Mouse (Mus musculus): ENCODE measurements around the gene Smurf1. TPM values are rescaled to one million over a fixed set of nuclear protein-coding genes. Genes with fewer than 3 reads are reported as not detected.

The Smurf1 gene
- total and polyA plus RNA-seq, 2 experiments from 2014 or later = 22.6 to 58.1 TPM

DNA sequence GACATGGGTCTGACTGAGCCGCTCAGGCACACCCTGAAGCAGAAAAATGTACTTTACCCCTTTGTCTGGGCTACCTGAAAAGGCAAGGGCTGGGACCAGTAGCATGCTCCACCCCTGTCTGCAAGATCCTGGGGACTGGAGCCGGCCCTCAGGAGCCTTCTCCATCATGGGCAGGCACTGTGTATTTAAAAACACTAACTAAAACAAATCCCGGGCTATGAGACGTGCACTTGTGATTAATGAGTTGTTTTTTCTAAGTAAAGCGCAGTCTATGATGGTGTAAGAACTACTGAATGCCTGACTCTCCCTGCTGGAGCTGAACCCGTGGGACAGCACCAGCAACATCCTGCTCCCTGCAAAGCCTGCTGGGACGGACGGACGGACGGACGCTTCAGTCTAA lies 17.2 kb downstream of the Smurf1 start:
- Histone ChIP-seq H3K4me3 (ENCODE audit: low read length) (no peak overlapping the region), H3K9ac (replicated peaks; ENCODE audit: low read length) (no peak overlapping the region), H3K9me3 (ENCODE audit: low read length) (no peaks in the 10 kb centered on the region), H3K4me2 (ENCODE audit: low read depth, low read length) (no peak overlapping the region), H3K27me3 (ENCODE audit: insufficient read depth, low read length) (no peaks in the 10 kb centered on the region), H3K27ac (no peak overlapping the region), H3K4me1 (ENCODE audit: insufficient read depth, low read length) (peaks cover 24% of the 10 kb centered on the region), H3K36me3 (ENCODE audit: insufficient read depth, low read length) (no peaks in the 10 kb centered on the region)
- ATAC-seq = no peak
- no peak for DNase-seq (ENCODE audit: low spot score)
- no peak for TF ChIP-seq CTCF (IDR thresholded peaks at IDR 0.05; ENCODE audit: low read depth)
- 70% methylated on average over 11 of the region's 11 CpGs for WGBS

DNA sequence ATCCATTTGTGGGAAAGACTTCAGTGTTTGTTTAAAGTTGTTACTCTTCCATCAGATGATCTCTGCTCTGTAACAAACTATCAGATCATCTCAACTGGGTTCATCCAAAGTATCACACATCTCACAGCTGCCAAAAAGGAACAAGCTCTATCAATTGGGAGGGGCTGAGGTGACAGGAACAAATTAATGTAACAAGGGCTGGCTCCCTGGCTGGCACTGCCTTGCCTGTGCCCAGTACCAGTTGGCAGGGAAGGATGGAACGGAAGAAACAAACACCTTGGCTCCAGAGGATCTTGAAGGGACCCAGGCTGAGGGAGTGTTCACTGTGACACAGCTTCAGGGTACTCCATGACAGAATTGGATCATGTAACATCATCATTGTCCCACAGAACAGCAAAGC lies 17.6 kb downstream of the Smurf1 start:
- Histone ChIP-seq H3K27ac (no peak overlapping the region), H3K4me2 (ENCODE audit: low read depth, low read length) (no peak overlapping the region), H3K36me3 (ENCODE audit: insufficient read depth, low read length) (no peaks in the 10 kb centered on the region), H3K4me1 (ENCODE audit: insufficient read depth, low read length) (peaks cover 22% of the 10 kb centered on the region), H3K9me3 (ENCODE audit: low read length) (no peaks in the 10 kb centered on the region), H3K9ac (replicated peaks; ENCODE audit: low read length) (no peak overlapping the region), H3K27me3 (ENCODE audit: insufficient read depth, low read length) (no peaks in the 10 kb centered on the region), H3K4me3 (ENCODE audit: low read length) (no peak overlapping the region)
- DNase-seq (ENCODE audit: low spot score) (no peak), ATAC-seq (no peak)
- TF ChIP-seq CTCF (IDR thresholded peaks at IDR 0.05; ENCODE audit: low read depth) = no peak
- WGBS = 57% methylated on average over 1 of the region's 1 CpGs

DNA sequence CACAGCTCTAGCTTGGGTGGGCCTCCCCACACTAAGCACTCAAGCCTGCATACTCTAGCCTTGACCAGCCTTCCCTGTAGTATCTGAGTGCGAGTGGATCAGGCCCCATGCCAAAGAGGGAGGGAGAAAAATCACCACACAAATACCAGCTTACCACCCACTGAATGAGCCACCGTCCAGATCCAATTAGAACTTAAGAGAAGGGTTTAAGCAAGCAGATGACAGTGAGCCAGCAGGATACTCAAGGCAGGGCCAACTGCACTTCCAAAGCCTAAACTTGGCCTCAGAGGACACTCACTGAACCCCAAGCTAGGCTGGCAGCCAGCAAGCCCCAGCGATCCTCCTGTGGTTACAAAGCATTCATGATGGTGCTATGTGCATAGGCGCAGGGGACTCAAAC lies 19.6 kb downstream of the Smurf1 start:
- Histone ChIP-seq H3K27me3 (ENCODE audit: insufficient read depth, low read length) (no peaks in the 10 kb centered on the region), H3K4me1 (ENCODE audit: insufficient read depth, low read length) (peaks cover 16% of the 10 kb centered on the region), H3K4me2 (ENCODE audit: low read depth, low read length) (no peak overlapping the region), H3K36me3 (ENCODE audit: insufficient read depth, low read length) (no peaks in the 10 kb centered on the region), H3K27ac (no peak overlapping the region), H3K9ac (replicated peaks; ENCODE audit: low read length) (no peak overlapping the region), H3K9me3 (ENCODE audit: low read length) (no peaks in the 10 kb centered on the region), H3K4me3 (ENCODE audit: low read length) (no peak overlapping the region)
- 42% methylated on average over 4 of the region's 4 CpGs for WGBS
- ATAC-seq = peak; percentile 54; the same call in 1 of the 2 replicates
- TF ChIP-seq CTCF (IDR thresholded peaks at IDR 0.05; ENCODE audit: low read depth) = no peak
- DNase-seq (ENCODE audit: low spot score) = peak; percentile 62

GRCm38 (mm10) chr5:144944932-144945331 lies 20.7 kb downstream of the Smurf1 start:
- no peak overlapping the region for H3K27ac ChIP-seq
- WGBS = 91% methylated on average over 7 of the region's 7 CpGs
- no peaks in the 10 kb centered on the region for H3K27me3 ChIP-seq (ENCODE audit: insufficient read depth, low read length)
- ATAC-seq (no peak), DNase-seq (ENCODE audit: low spot score) (no peak)
- peaks cover 16% of the 10 kb centered on the region for H3K4me1 ChIP-seq (ENCODE audit: insufficient read depth, low read length)
- no peak overlapping the region for H3K9ac ChIP-seq (replicated peaks; ENCODE audit: low read length)
- no peak overlapping the region for H3K4me3 ChIP-seq (ENCODE audit: low read length)
- H3K4me2 ChIP-seq (ENCODE audit: low read depth, low read length) = no peak overlapping the region
- no peaks in the 10 kb centered on the region for H3K9me3 ChIP-seq (ENCODE audit: low read length)
- TF ChIP-seq CTCF (IDR thresholded peaks at IDR 0.05; ENCODE audit: low read depth) = no peak
- no peaks in the 10 kb centered on the region for H3K36me3 ChIP-seq (ENCODE audit: insufficient read depth, low read length)

DNA sequence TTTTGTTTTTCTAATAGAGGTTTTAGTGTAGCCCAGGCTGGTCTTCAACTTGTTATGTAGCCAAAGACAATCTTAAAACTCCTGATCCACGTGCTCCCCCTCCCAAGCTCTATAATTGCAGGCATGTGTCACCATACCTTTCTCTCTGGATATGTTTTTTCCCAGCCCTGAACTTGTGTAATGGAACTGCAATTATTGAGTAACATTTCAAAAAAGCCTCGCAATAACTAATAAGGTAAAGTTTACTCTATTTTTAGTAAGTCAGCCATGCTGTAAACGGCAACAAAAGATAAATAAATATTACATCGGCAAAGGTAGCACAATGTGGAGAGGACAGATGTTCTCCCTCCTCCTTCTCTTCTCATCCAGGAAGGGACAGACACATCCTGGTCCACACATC lies 21.3 kb downstream of the Smurf1 start:
- ATAC-seq = no peak
- DNase-seq (ENCODE audit: low spot score) = no peak
- Histone ChIP-seq H3K4me2 (ENCODE audit: low read depth, low read length) (no peak overlapping the region), H3K4me3 (ENCODE audit: low read length) (no peak overlapping the region), H3K36me3 (ENCODE audit: insufficient read depth, low read length) (no peaks in the 10 kb centered on the region), H3K9ac (replicated peaks; ENCODE audit: low read length) (no peak overlapping the region), H3K27me3 (ENCODE audit: insufficient read depth, low read length) (no peaks in the 10 kb centered on the region), H3K9me3 (ENCODE audit: low read length) (no peaks in the 10 kb centered on the region), H3K4me1 (ENCODE audit: insufficient read depth, low read length) (peaks cover 16% of the 10 kb centered on the region), H3K27ac (no peak overlapping the region)
- 79% methylated on average over 4 of the region's 4 CpGs for WGBS
- TF ChIP-seq CTCF (IDR thresholded peaks at IDR 0.05; ENCODE audit: low read depth) = no peak

GRCm38 (mm10) chr5:144943346-144943745 lies 22.3 kb downstream of the Smurf1 start:
- no peaks in the 10 kb centered on the region for H3K27me3 ChIP-seq (ENCODE audit: insufficient read depth, low read length)

DNA sequence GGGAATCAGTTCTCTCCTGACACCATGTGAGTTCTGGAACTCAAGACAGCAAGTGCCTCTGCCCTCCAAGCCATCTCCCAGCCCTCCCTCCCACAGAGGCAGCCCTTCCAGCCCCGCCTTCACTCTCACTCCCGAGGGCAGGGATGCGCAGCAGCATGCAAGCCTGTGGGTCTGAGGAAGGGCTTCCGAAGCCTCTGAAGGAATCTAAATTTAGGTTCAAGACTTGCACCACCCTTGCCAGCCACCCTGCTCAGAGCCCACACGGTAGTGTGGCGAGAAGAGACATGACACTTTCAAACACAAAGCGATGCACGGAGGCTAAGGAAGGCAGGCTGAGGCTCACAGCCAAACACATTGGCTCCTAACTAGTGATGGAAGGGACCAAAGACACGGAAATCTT lies 23.2 kb downstream of the Smurf1 start:
- peaks cover 10% of the 10 kb centered on the region for H3K4me1 ChIP-seq (ENCODE audit: insufficient read depth, low read length)
- 62% methylated on average over 9 of the region's 9 CpGs for WGBS

More at GRCm38 (mm10) chr5:144943346-144943745, 22.3 kb downstream of the Smurf1 start:
- Histone ChIP-seq H3K9me3 (ENCODE audit: low read length) (no peaks in the 10 kb centered on the region), H3K9ac (replicated peaks; ENCODE audit: low read length) (no peak overlapping the region), H3K27ac (no peak overlapping the region), H3K4me1 (ENCODE audit: insufficient read depth, low read length) (peaks cover 10% of the 10 kb centered on the region), H3K36me3 (ENCODE audit: insufficient read depth, low read length) (no peaks in the 10 kb centered on the region), H3K4me3 (ENCODE audit: low read length) (no peak overlapping the region), H3K4me2 (ENCODE audit: low read depth, low read length) (no peak overlapping the region)
- TF ChIP-seq CTCF (IDR thresholded peaks at IDR 0.05; ENCODE audit: low read depth) = no peak
- WGBS = 87% methylated on average over 6 of the region's 6 CpGs
- DNase-seq (ENCODE audit: low spot score) (no peak), ATAC-seq (no peak)

More for the DNA sequence above, 23.2 kb downstream of the Smurf1 start:
- Histone ChIP-seq H3K4me3 (ENCODE audit: low read length) (no peak overlapping the region), H3K4me2 (ENCODE audit: low read depth, low read length) (no peak overlapping the region), H3K27me3 (ENCODE audit: insufficient read depth, low read length) (no peaks in the 10 kb centered on the region), H3K27ac (no peak overlapping the region), H3K36me3 (ENCODE audit: insufficient read depth, low read length) (no peaks in the 10 kb centered on the region), H3K9ac (replicated peaks; ENCODE audit: low read length) (no peak overlapping the region), H3K9me3 (ENCODE audit: low read length) (no peaks in the 10 kb centered on the region)
- TF ChIP-seq CTCF (IDR thresholded peaks at IDR 0.05; ENCODE audit: low read depth) = no peak
- DNase-seq (ENCODE audit: low spot score) = no peak
- ATAC-seq = no peak
